Mouse (Mus musculus): Measurements from ENCODE around the gene Pdzrn4.

DNA sequence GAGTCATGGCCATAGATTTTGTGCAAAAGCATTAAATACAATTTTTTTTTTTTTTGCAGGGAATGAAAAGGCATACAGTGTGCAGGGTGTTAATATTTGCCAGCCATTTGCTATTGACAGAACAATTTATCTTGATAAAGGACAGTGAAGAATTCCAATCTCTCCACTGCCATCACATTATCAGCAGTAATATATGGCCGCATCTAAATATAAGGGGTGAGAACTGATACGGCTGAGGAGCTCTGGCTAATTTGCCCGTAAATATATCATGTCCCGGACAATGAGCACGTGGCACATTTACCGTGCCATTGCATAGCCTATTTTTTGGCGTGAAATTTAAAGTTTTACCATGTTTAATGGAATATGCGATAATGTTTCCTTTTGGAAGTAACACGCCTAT, 128.7 kb downstream of the Pdzrn4 start:
- TF ChIP-seq MAFK (IDR thresholded peaks at IDR 0.05; ENCODE audit: insufficient read depth, low read depth, low read length) (no peak), CHD2 (IDR thresholded peaks at IDR 0.05; ENCODE audit: low read depth, low read length) (no peak), ZNF384 (IDR thresholded peaks at IDR 0.05; ENCODE audit: low read depth, low read length) (no peak), HCFC1 (IDR thresholded peaks at IDR 0.05; ENCODE audit: borderline replicate concordance, insufficient read depth, low read length) (no peak)

Data from ES-E14 (cell line).